Mouse (Mus musculus): ENCODE results near the gene Galnt18.

Gene Galnt18

GRCm38 (mm10) chr7:111776160-111776559, 3.6 kb downstream of the Galnt18 start:
- in situ Hi-C loops (cut with MboI; ENCODE audit: low sequenced_read_pairs): no loop called here

- in situ Hi-C loops (cut with MboI; ENCODE audit: low sequenced_read_pairs): no loop called here
Measured at GRCm38 (mm10) chr7:111772398-111772797, 7.4 kb downstream of the Galnt18 start.

- in situ Hi-C loops (cut with MboI; ENCODE audit: low sequenced_read_pairs): no loop called here
Measured at GRCm38 (mm10) chr7:111771251-111771801, 8.5 kb downstream of the Galnt18 start.

- in situ Hi-C loops (cut with MboI; ENCODE audit: low sequenced_read_pairs): no loop called here
Measured at GRCm38 (mm10) chr7:111770585-111770984, 9.2 kb downstream of the Galnt18 start.

GRCm38 (mm10) chr7:111766145-111766767, 13.5 kb downstream of the Galnt18 start:
- in situ Hi-C loops (cut with MboI; ENCODE audit: low sequenced_read_pairs): no loop called here

GRCm38 (mm10) chr7:111762754-111763153, 17.0 kb downstream of the Galnt18 start:
- in situ Hi-C loops (cut with MboI; ENCODE audit: low sequenced_read_pairs): no loop called here

GRCm38 (mm10) chr7:111748571-111749071, 31.2 kb downstream of the Galnt18 start:
- in situ Hi-C loops (cut with MboI; ENCODE audit: low sequenced_read_pairs): no loop called here

GRCm38 (mm10) chr7:111744770-111745169, 35.0 kb downstream of the Galnt18 start:
- in situ Hi-C loops (cut with MboI; ENCODE audit: low sequenced_read_pairs): no loop called here

GRCm38 (mm10) chr7:111741595-111741994, 38.2 kb downstream of the Galnt18 start:
- in situ Hi-C loops (cut with MboI; ENCODE audit: low sequenced_read_pairs): no loop called here

- in situ Hi-C loops (cut with MboI; ENCODE audit: low sequenced_read_pairs): no loop called here
Measured at GRCm38 (mm10) chr7:111740091-111740490, 39.7 kb downstream of the Galnt18 start.

GRCm38 (mm10) chr7:111739371-111739765, 40.4 kb downstream of the Galnt18 start:
- in situ Hi-C loops (cut with MboI; ENCODE audit: low sequenced_read_pairs): no loop called here

GRCm38 (mm10) chr7:111738456-111739370, 41.1 kb downstream of the Galnt18 start:
- in situ Hi-C loops (cut with MboI; ENCODE audit: low sequenced_read_pairs): no loop called here

- in situ Hi-C loops (cut with MboI; ENCODE audit: low sequenced_read_pairs): no loop called here
Measured at GRCm38 (mm10) chr7:111737426-111737825, 42.4 kb downstream of the Galnt18 start.

GRCm38 (mm10) chr7:111736365-111736764, 43.4 kb downstream of the Galnt18 start:
- in situ Hi-C loops (cut with MboI; ENCODE audit: low sequenced_read_pairs): no loop called here

GRCm38 (mm10) chr7:111730346-111731269, 49.2 kb downstream of the Galnt18 start:
- in situ Hi-C loops (cut with MboI; ENCODE audit: low sequenced_read_pairs): no loop called here

- in situ Hi-C loops (cut with MboI; ENCODE audit: low sequenced_read_pairs): no loop called here
Measured at GRCm38 (mm10) chr7:111726928-111727327, 52.8 kb downstream of the Galnt18 start.

GRCm38 (mm10) chr7:111724730-111725129, 55.0 kb downstream of the Galnt18 start:
- in situ Hi-C loops (cut with MboI; ENCODE audit: low sequenced_read_pairs): no loop called here

- in situ Hi-C loops (cut with MboI; ENCODE audit: low sequenced_read_pairs): no loop called here
Measured at GRCm38 (mm10) chr7:111724004-111724403, 55.8 kb downstream of the Galnt18 start.

- in situ Hi-C loops (cut with MboI; ENCODE audit: low sequenced_read_pairs): no loop called here
Measured at GRCm38 (mm10) chr7:111721308-111721698, 58.5 kb downstream of the Galnt18 start.

GRCm38 (mm10) chr7:111720511-111721307, 59.1 kb downstream of the Galnt18 start:
- in situ Hi-C loops (cut with MboI; ENCODE audit: low sequenced_read_pairs): no loop called here
